Mouse (Mus musculus) hematopoietic stem cell, adult 5-6 weeks (primary cell): Measurements from ENCODE around the gene Helz2. TPM values are rescaled to one million over a fixed set of nuclear protein-coding genes. Genes with fewer than 3 reads are reported as not detected.

Source experiments
- ATAC-seq, 2 experiments: fragments of 125-278 bp in 1 of 2; replicated peaks in 1 of 2; 2 replicates each; pipeline ENCODE4 v1.8.0; 2016 to 2017; ENCODE audit warnings: inconsistent platforms in 2 of 2, mild to moderate bottlenecking in 2 of 2, moderate number of reproducible peaks in 2 of 2, low read depth in 1 of 2, moderate TSS enrichment in 1 of 2; ENCODE audit not compliant: low FRiP score in 2 of 2, poor library complexity in 2 of 2, severe bottlenecking in 2 of 2, insufficient read depth in 1 of 2, low TSS enrichment in 1 of 2
- total RNA-seq: library from RNA; stranded (forward); fragments of 172-1452, 232-1000 nt; gene quantifications from 2 replicates; pipeline ENCODE4 v1.2.3, GENCODE M21; 2017

Gene Helz2
- 12.4 and 16.3 TPM in 2 replicates for total RNA-seq

GRCm38 (mm10) chr2:181241602-181242313 lies at the start of gene Helz2:
Gene Helz2 (minus strand): TSS chr2:181242027.
- peak; percentile 59 to 72 for ATAC-seq

DNA sequence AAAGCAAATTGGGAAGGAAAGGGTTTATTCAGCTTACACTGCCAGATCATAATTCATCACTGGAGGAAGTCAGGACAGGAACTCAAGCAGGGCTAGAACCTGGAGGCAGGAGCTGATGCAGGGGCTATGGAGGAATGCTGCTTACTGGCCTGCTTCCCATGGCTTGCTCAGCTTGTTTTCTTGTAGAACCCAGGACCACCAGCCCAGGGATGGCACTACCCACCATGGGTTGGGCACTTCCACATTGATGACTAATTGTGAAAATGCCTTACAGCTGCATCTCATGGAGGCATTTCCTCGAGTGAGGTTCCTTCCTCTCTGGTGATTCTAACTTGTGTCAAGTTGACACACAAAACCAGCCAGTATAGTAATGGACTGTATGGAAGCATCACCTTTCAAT lies 49.1 kb upstream of the Helz2 start:
- no peak for ATAC-seq

GRCm38 (mm10) chr2:181288691-181289090 lies 46.9 kb upstream of the Helz2 start:
- no peak for ATAC-seq

DNA sequence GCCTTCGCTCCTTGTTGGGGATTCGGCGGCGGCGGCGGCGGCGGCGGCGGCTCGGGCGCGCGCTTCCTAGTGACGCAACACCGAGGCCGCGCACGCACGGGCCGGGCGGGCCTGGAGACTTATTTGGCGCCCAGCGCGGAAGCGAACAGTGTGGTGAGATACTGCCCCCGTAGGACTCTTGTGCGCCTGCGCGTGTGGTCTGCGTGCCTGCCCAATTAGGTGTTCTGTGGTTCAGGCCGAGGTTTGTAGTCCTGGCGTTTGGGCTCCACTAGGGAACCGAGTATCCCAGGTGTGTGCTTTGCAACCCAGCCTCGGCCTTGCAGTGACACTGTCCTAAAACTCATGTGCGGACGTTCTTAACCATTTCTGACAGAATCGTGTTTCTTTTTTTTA lies 46.1 kb upstream of the Helz2 start, which contains the start of gene Gmeb2:
TSS of gene Gmeb2 (minus strand) at position 78 of the 393 bp plus-strand sequence.
- peak; percentile 94 to 97 for ATAC-seq

- ATAC-seq = peak; percentile 40 to 64; a peak in 3 of 4 replicates
Measured at GRCm38 (mm10) chr2:181287338-181287957, 45.6 kb upstream of the Helz2 start.

DNA sequence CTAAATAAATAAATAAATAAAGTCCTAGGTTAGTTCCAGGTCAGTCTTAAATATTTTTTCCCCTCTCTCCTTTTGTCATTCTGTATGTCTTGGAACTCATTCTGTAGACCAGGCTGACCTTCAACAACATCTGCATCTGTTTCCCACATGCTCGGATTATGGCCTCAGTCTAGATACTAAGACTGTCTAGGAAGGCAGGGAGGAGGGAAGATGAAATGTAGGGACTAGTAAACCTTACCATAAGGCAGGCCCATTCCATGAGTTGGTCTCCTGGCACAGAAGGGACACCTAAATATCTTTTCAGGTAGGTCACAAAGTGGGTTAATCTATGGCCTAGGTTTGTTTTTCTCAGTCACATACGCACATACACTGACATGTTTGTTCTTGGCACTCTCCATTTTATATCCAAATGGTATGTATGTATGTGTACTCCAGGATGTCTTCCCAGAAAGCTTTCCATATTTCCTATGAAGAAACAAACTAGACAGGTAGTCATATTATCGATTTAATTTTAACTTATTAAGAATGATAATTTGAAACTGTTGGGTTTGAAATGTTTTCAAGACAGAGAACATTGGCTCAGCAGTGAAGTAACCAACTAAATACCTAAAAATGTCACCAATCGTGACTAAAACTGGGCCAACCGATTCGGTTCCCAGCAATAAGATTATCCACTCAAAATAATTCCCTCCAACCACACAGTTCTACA lies 45.0 kb upstream of the Helz2 start:
- ATAC-seq = no peak

DNA sequence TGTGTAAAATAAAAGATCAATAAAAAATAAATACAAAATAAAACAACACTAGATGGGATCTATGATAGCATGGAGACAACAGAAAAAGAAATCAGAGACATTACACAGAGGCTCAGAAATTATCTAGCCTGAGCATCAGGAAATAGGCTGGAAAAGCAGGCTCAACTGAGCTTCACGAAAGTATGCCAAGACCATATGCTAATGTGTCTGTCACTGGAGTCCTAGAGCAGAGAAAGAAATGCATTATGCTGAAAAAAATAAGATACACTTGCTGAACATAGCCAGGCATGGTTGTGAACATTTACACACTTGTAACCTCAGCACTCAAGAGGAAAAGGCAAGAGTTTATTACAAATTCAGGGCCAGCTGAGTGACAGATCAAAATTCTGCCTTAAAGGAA lies 38.1 kb upstream of the Helz2 start:
- ATAC-seq = no peak

DNA sequence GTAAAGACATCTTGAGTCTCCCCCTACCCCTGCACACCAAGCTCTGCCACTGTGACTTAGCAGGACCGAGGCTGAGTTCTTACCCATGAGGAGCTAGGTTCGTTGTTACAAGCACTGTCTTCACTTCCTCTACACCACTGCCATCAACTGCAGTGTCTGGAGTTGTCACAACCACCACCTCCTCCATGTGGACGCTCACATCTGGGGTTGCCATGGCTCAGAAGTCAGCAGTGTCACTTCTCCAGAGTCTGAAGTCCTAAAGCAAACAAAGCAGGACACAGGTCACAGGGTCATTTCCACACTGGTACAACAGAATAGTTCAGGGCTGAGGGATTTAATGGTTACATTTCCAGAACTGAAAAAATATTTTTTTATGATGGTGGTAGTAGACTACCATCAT lies 36.0 kb upstream of the Helz2 start:
- no peak for ATAC-seq

GRCm38 (mm10) chr2:181276766-181277165 lies 34.9 kb upstream of the Helz2 start:
- ATAC-seq = no peak

DNA sequence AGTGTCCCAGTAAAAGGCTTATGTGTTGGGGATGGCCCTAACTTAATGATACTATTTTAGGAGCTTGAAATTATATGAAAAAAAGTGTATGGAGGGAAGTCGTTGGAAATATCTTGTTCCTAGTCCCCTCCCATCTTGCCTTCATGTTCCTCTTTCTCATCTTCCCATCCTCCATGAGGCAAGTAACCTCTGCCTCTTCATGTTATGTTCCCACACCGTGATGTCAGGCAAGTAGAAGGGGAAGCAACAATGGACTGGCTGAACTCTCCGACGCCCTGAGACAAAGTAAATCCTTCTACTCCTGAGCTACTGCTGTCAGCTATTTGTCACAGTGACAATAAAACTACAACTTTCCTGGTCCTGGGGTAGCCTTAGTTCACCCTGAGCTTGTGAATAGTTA lies 32.8 kb upstream of the Helz2 start:
- ATAC-seq = no peak

DNA sequence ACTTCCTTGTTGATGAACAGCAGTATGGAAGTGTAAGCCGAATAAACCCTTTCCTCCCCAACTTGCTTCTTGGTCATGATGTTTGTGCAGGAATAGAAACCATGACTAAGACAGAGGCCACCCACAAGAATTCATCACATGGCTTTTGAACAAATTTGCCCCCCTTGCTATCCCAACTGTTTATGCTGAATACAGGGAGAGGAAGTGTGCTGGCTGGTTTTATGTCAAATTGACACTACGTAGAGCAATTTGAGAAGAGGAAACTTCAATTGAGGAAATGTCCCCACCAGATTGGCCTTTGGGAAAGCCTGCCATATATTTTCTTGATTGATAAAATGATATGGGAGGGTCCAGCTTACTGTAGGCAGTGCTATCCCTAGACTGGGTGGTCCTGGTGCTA lies 32.0 kb upstream of the Helz2 start:
- ATAC-seq = no peak

- ATAC-seq = no peak
Measured at GRCm38 (mm10) chr2:181272092-181272491, 30.3 kb upstream of the Helz2 start.

- ATAC-seq = no peak
Measured at GRCm38 (mm10) chr2:181266839-181267238, 25.0 kb upstream of the Helz2 start.

DNA sequence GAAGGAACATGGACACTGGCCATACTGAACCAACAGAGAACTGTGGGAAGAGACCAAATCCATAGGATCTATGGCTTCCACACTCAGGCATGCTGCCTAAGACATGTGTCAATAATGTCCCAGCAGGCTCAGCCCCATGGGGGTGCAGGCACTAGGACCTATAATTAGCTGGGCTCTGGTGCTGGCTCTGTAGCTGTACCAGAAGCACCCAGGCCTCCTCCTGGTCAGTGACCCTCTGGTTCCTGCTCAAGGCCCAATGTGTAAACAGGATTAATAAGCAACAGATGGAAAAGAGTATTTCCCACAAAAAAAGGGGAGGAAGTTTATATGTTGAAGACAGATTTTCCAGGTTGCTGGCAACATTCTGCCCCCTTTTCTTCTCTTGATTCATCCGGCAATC lies 11.4 kb upstream of the Helz2 start:
- no peak for ATAC-seq

DNA sequence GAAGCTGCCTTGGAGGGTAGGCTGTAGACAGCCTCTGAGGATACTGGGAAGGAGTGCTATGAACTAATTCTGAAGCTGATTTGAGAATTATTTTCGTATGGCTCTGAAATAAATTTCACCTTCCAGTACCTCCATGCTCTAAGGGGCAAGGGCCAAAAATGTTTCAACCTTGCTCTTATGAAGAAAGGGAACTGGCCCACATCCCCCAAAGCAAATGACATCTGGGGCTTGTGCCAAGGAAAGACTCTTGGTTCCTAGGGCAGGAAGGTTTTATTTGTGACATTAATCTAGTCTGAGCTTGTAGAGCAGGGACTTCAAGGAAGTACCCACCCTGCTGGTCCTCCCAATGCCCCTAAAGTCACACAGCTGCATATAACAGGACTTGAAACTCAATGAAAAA lies 10.0 kb upstream of the Helz2 start:
- no peak for ATAC-seq

DNA sequence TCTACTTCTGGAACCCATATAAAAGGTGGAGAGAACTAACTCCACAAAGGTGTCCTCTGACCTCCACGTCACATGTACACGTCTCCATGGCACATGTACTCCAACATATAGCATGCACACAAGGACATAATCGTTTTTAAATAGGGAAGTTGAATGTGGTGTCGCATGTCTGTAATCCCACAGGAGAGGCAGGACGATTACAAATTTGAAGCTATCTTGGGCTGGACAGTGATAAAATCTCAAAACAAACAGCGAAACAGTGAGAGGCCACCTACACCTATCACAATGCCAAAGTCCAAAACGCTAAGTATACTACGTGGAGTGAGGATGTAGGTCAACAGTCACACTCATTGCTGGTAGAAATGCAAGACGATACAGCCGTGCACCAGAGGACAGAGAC lies 7.4 kb upstream of the Helz2 start:
- ATAC-seq = no peak

DNA sequence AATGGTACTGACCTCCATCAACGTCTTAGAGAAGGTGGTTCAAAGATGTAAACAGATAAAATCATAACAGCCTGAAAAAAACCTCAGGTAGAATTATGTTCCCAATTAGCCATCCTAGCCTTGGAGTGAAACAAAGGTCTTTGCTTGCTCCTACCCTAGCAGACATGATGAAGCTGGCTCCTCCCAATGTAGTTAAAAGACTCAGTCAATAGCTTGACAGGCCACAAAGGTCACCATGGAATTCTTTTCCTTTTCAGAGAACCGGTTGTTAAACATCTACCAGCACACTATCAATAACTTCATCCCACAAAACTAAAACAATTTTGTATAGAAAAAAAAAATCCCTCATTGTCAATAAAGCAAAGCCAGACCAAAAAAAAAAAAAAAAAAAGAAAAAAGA lies 3.2 kb upstream of the Helz2 start:
- no peak for ATAC-seq

DNA sequence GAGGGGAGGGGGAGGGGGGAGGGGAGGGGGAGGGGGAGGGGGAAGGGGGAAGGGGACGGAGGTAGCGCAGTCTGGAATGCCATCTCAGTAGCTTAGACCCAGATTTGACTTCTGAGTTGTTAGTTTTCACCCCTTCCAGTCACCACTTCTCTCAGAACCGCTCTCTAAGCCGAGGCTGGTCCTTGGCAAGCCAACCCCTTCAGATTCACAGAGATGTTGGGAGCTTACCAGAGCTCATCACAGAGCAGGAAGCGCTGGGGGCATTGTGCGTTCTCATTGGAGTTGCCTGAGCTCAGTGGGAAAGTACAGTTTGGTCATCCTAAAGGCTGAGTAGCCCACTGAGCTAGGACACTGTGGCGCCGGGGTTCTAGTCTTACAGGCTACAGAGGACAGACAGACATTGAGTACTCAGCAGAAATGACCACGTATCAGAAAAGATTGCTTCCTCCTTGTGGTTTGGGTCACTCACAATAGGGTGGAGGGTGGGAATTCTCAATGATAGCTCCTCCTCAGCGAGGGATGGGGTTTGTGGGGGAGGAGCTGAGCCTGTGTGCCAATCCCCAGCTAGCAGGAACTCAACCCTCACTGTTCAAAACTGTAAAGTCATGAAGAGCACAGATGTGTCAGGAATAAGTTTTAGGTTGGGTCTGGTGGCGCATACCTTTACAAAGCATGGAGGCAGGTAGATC lies 2.0 kb upstream of the Helz2 start:
- ATAC-seq = peak; percentile 75 to 92
